Mouse (Mus musculus): ENCODE measurements around the gene Cntn2.
"Not testable (repeated sequence)": the region's sequence is repeated elsewhere in the genome, so short reads cannot be mapped to it uniquely, and the experiment has no call there.

The Cntn2 gene

DNA sequence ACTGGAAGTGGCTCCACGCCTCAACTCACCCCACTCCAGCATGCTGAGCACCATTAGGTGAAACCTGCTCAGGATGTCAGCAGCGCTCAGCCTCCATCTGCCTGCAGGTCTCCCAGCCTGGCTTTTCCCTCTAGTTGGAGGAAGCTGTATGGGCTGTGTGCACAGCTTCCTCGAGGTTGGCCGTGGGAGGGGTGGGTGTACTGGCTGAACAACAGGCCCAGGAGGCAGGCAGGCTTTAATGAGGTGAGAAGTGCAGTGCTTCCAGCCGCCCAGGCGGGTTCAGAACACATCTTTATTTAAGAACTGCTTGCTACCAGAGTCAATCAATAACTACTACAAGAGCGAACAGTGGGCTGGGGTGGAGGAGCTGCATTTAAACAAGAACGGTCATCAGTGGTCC lies 31.5 kb downstream of the Cntn2 start:
- DNase-seq: peak; percentile 52

DNA sequence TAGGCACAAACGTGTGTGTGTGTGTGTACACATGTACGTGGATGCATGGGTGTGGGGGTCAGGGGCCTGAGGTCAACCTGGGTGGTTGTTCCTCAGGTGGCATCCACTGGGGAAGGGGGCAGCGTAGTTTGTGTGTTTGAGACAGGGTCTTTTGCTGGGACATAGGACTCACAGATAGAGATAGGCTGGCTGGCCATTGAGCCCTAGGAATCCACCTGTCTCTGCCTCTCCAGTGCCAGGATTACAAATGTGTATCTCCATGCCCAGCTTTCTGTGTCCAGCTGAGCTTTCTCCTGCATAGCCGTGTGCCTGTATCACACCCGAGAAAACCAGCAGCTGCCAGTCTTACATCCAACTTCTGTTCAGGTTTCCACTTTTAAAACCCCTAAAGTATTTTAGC lies 33.3 kb downstream of the Cntn2 start:
- peak; percentile 31 for DNase-seq

DNA sequence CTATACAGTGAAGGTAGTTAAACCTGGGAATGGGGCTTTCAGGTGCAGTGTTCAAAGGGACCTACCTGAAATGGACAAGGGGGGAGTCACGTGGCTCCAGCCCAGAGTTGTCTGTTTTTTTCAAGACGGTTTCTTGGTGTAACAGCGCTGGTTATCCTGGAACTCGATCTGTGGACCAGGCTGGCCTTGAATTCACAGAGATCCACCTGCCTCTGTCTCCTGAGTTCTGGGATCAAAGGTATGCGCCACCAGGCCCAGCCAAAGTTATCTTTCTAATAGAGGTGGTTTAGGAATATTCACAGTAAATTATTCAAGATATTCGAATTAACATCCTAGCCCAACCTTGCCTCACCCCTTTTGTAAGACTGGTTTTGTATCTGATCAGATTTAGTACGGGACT lies 36.4 kb downstream of the Cntn2 start:
- DNase-seq: no peak

DNA sequence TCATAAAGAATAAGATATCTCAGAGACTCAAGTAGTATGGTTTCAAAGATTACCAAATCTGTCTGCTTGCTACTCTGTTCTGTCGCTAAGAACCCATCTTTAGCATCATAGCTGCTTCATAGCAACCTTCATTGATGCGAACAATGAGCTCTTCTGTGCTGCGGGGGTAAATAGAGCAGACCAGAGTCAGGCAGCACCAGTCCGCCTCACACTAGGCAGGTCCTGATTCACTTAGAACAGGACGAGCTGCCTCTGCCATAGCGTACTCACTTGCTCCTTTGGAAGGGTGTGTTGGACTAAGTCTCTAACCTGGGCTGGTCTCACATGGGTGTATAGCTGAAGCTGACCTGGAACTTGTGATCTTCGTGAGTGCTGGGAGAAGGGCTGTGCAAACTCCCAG lies 37.0 kb downstream of the Cntn2 start, which contains the start of gene Tmem81:
TSS of gene Tmem81 (plus strand) at position 173 of the 400 bp plus-strand sequence.
- no peak for DNase-seq

DNA sequence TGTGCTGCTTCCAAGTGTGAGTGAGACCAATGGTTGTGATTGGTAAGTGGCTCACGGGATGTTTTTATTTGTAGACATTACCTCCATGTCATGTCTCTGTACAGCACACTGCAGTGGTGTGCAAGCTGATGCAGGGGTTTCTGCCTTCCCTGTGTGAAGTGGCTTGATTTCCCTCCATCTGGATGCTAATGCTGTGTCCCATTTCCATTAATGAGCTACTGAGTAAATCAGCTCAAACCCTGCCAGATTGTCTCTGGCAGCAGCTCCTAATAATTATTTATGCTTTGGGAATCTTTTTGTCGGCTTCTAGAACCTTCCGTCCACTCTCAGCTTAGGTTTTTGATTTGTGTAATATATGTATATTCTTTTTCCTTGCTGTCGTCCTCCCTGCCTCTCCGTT lies 37.9 kb downstream of the Cntn2 start:
- DNase-seq: no peak

DNA sequence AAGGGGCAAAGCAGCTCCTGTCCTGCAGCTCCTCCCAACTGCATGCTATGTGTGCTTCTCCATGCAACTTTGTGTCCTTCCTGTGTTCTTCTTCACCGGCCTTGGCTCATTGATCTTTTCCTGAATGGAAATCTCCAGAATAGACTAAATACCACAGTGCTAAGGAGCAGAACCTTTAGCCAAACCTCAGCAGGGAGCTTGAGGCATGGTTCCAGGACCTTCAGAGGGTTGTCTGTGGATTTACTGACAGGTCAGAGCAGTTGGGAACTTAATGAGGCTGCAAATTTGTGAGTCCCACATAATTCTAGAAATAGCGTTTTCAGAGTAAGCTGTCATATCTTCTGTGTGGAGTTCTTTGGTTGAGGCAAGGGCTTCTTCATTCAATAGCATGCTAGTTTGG lies 42.5 kb downstream of the Cntn2 start:
- DNase-seq: peak; percentile 41

DNA sequence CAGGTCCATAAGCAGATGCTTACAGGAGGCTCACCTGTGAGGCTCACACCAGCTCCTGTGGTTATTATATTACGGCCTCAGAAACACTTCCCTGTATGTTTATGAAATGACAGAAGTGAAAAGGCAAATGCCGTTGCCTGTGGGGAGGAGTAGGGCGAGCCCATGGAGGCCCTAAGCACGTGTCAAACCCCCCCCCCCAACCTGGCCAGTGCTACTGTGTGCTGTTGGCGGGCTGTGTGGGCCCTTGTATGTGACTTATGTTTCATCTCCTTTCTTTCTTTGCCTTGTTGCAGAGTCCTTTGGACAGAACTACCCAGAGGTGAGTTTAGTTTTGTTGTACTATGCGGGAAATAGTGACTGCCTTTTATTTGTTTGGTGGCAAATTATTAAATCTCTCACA lies 59.3 kb downstream of the Cntn2 start:
- no peak for DNase-seq

DNA sequence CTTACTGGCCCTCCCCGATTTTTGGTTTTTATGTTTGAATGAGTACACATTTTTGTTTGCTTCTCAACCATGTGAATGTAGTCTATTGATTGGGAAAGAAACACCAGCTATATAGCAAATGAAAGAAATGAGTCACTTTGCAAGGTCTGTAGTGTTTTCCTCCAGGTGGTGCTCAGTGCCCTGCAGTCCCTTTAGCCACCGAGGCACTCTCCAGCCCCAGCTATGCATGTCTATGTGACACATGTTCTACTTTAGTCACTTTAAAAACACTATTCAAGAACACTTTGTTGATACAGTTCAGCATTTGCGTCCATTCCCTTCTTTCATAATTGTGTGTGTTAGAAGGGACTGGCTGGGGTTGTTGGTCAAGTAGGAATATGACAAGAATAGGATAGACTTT lies 59.8 kb downstream of the Cntn2 start:
- DNase-seq: no peak

DNA sequence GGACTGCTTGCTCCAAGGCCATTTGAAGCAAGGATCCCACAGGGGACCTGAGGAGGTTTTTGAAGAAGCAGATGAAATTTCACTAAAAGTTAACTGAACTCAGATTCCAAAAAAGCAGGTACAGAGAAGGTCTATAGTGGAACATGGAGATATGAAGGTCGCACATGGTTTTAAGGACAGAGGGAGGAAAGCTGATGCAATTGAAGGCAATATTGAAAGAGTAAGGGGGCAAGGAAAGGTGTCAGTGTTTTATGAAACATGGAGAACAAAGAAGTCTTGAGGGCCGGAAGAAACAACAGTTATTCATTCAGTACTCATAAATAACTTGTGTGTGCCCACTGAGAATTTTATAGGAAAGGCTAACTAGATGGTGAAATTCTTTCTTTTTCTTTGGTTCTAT lies 61.4 kb downstream of the Cntn2 start:
- no peak for DNase-seq

DNA sequence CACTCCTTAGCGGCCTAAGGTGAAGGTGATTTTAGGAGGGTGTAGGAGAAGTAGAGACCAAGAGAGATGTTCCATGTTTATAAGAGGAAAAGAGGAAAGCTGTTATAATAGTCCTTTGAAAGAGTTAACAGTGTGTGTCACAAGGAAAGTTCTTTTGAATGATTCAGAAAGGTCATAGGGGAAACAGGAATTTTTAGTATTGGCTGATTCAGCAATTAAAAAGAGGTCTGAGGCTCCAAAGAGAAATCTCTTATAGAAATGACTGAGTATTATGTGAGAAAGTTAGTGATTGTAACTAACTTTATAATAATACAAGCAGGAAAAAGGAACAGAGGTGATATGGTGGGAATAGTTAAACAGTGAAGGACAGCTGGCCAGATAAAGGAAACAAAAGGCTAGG lies 63.6 kb downstream of the Cntn2 start:
- no peak for DNase-seq

DNA sequence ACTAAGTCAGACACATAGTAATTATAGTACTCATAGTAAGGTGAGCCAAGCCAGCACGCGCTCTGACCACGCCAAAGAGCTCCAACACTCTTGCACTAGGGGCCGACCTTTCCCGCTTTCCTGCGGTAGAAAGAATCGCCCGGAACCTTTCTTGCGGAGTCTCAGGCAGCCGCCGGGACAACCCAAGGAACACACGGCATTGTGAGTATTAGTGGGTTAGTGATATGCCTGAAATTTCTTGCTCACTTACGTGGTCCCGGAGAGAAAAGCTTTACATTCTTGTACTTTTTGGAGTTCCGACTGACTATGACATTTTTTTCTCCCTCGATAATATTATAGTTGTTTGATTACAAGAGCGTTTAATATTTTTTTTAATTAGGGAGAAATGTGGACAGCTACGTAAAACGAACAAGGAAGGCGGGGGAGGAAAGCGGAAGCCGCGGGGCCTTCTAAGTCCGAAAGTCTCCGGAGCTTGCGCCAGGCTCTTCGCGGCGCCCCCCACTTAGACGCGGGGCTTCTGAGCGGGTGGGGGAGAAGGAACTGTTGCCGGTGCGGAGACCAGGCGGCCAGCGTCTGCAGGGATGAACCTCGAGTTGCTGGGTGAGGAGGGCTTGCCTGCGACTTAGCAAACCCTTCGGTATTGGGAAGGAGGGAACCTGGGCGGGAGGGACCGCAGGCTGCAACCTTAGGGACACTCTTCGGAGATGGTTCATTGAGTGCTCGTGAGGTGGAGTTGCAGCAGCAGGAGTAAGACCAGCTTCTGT lies 65.9 kb downstream of the Cntn2 start, which contains the start of gene Rbbp5:
TSS of gene Rbbp5 (plus strand) at position 438 of the 764 bp plus-strand sequence.
- DNase-seq: peak; percentile 86

DNA sequence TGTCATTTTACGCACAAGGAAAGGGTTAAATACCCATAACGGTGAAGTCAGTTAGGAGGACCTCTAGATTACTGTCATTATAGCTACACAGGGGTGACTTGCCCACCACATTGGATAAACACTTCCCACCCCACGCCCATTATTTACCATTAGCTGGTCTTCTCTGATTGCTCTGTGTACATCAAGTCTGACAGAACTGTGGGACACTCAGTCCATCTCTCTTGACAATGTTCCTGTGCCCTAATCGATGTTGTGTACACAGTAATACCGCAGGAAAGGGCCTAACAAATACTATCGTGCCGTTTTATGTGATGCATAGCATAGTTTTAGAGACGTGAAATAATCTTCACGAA lies 66.5 kb downstream of the Cntn2 start:
- DNase-seq: no peak

DNA sequence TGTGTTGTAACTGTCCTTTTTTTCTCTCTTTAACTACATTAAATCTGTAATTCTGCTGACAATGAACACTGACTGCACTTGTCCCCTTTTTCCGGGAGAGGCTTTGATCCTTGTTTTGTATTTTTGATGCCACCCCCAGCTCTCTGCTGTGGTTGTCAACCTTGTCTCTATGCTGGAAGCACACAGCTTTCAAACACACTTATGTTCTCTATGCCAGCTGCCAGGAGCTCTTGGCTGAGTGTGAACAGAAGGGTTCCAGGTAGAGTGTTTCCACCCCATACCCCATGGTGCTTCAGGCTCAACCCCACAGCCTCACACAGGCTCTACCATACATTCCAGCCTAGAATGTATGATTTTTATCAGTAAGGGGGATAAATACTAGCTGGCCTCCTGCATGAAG lies 68.6 kb downstream of the Cntn2 start:
- no peak for DNase-seq

DNA sequence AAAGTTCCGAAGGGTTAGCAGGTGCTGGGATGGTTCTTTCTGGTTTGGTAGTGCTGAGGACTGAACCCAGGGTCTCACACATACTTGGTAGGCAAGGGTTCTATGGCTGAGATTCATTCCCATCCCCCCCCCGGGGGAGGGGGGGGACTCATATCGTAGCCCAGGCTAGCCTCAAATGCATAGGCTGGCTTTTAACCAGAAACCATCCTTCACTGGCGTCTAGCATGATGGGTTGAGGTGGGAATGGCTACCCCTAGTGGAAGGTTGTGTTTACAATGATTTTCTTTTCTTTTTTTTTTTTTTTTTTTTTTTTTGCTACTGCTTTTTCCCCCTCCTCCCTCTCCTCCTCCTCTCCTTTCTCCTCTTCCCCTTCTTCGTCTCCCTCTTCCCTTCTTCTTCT lies 70.5 kb downstream of the Cntn2 start:
- no peak for DNase-seq

DNA sequence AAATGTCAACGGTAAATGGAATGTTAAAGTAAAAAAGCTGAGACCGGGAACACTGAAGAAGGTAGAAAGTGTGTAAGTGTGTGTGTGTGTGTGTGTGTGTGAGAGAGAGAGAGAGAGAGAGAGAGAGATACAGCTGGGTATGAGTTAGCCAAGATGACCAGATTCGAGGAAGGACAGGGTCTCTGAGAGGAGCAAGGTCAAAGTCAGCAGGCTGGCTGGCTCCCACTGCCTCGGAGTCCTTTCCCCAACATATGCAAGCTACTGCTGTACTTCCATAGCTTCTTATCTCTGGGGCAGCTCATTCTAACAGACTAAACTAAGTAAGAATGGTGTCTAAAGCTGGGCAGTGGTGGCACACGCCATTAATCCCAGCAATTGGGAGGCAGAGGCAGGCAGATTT lies 71.6 kb downstream of the Cntn2 start:
- no peak for DNase-seq

DNA sequence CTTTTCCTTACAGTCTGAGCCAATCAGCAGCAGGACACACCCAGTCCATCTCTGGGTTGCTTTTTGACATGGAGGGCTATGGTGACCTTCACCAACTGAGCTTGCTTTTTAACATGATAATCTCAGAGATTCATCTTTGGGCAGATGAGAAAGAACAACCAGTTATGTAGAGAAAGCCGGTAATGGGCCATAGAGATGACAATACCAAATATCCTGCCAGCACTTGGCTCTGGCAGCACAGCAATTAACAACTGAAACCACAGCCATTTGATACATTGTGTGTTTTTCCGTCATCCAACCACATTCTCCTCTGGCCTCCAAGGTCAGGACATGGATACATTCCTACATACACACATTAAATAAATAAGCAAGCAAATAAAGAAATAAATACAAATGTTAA lies 72.0 kb downstream of the Cntn2 start:
- no peak for DNase-seq

DNA sequence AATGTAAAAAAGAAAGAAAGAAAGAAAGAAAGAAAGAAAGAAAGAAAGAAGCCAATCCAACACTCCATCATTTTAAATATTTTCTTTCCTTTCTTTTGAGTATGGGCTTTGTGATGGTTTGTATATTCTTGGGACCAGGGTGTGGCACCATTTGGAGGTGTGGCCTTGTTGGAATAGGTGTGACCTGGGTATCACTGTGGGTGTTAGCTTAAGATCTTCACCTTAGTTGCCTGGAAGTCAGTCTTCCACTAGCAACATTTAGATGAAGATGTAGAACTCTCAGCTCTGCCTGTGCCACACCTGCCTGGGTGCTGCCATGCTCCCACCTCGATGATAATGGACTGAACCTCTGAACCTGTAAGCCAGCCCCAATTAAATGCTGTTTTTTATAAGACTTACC lies 73.0 kb downstream of the Cntn2 start:
- not testable (repeated sequence) for DNase-seq

DNA sequence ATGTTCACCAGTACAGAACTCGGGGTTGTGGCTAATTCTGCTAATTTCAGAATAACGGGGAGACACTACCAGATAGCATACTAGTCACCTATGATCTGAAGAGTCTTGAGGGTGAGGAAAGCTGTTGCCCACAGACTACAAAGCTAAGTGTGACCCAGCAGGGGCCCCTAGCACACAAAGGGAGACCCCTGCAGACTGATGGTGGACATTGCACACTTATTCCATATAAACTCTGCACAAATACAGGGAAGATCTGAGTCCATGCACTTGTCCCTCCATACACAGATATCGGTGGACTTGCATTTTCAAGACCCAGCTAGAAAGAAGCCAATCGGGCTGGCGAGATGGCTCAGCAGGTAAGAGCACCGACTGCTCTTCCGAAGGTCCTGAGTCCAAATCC lies 73.5 kb downstream of the Cntn2 start:
- DNase-seq: no peak

DNA sequence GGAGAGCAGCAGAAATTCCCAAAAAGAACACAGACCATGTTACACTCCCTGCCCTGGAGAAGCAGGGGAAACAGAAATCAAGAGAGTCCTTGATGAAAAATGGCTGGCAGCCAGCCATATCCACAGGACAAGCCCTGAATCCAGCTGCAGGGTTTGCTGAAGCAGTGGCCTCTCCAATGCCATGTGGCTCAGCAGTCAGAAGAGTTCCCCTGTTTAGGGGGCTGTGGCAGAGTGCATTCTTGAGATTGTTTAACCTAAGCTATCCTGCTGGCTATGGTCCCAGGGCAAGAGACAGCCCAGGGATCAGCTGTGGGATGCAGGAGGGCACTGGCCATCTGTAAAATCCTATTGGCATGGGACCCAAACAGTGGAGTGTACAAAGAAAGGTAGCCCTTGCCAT lies 74.1 kb downstream of the Cntn2 start:
- no peak for DNase-seq

DNA sequence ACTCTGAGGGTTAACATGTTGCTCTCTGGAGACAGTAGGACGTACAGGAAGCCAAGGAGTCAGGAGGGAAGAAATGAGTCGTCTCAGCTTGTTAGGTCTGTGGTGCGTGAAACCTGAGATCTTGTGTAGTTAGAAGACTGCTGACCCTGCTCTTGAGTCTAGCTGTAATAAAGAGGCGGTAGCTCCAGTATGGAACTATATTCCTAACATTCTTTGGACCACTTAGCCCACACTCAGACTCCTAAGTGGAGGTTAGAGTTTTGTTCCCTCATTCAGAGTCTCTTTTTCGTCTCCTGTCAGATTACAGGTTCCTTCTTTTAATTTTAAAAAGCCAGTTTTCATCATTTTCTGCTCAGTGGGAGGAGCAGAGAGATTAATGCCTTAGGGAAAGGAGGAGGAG lies 78.4 kb downstream of the Cntn2 start:
- DNase-seq: no peak

All from cerebellum, adult 9-11 months (tissue).